Mouse (Mus musculus) leukemia stem cell, adult 10-12 weeks (primary cell): ENCODE results near the gene C3. TPM values are rescaled to one million over a fixed set of nuclear protein-coding genes. Genes with fewer than 3 reads are reported as not detected.

Source experiments
- polyA plus RNA-seq: library from polyadenylated mRNA; stranded (reverse); fragments of >175 nt; gene quantifications from 2 replicates; pipeline ENCODE4 v1.2.3, GENCODE M21; 2012; ENCODE audit warnings: low replicate concordance

The C3 gene
- polyA plus RNA-seq: 1.6 and 2.3 TPM in 2 replicates

DNA sequence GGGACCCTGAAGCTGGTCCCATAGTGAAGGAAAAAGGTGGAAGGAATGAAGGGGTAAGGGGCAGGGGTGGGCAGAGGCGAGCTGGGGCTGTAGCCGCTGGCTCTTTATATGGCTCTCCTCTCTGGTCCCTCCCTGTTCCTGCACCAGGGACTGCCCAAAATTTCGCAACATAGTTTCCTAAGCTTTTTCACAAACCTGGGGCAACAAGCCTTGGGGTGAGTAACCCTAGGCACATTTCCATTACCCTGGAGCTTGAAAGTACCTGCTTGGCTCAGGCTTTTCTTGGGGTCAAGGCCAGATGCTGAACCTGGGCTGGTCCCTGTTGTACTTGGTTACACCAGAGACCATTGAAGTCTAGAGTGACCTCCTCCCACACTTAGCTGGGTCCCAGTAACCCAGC, at the start of gene C3:
C3 (minus strand) TSS at position 123 of the 400 bp plus-strand sequence.

DNA sequence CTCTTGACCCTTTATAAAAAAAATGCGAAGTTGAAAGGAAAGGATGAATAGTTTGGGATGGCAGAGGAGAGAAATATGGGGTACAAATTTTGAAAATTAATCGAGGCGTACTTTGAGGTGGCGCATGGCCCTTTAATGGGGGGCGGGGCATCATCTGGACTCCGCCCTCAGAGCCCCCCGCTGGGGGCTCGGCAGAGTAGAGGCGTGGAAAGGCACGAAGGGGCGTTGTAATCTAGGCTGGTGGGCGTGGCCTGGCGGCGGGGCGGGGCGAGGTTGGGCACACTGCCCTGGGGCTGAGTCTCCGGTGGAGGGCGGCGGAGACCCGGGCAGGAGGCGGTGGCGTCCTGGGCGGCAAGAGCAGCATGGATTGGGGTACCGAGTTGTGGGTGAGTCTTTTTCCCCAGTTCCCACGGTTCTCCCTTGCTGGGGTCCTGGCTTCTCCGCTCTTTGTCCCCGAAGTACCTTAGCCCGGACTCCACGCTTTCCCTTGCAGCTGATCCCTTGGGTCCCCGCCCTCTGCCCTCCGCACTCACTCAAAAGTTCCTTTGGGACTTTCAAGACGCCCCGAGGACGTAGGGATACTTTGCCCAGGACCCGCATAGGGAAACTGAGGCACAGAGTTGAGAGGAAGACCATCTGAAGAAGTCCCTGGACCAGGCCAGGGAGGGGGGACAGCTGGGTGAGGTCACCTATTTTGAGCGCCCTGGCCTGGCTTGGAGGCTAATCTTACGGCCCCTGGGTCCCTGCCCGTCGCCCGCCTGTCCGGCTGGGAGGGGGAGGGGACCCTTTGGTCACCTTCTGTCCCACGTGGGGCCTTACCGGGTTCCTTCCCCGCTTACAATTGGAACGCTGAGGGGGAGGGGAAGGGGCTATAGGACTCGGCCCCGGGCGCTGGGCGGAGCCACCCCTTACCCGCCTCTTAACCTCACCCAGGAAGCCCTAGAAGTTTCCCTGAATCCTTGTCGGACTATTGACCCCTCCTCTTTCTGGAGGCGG, 21.5 kb upstream of the C3 start, which contains the start of gene Trip10:
Trip10 (plus strand) TSS at position 270 of the 996 bp plus-strand sequence.

DNA sequence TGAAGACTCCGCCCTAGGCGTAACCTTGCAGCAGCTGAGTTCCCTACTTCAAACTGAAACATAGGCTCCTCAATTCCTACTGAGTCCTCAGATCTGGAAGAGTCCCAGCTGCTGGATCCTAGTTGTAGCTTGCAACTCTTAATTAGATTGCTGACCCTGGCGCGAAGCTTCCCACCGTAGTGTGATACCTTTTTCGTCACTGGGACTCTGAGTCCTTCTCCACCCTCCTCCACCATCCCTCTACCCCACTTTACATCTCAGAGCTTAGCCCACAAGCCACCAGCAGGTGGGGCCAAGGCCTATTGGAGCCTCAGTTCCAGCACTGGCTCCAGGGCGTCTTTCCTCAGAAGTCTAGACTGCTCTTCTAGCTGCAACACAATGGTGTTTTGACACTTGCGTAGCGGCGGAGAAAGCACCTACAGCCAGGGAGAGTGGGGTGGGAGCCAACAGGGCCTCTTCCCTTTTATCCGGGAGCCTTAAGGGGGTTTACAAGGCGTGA, 20.3 kb upstream of the C3 start, which contains the start of gene Gpr108:
Gpr108 (minus strand) TSS at position 246 of the 499 bp plus-strand sequence.

DNA sequence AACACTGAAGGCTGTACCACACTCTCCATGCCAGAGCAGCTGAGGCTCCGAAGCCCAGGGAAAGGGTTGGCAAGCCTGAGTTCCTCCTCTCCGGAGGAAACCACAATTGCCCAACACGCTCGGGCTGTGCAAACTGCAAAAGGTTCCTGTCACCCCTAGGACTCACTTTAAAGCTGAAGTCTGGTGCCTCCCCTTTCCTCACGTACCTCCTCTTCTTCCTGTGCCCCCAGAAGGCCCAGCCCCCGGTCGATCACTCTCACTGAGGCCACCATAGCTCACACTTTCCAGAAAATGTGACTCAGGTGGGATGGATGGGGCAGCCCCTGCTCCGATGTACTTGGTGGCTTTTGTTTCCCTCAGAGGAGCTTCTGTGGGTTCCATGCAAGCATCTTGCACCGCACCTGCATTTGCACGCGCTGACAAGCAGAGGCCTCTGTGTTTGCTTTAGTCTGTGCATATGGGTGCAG, 33.9 kb downstream of the C3 start, which contains the start of gene Tnfsf14:
Tnfsf14 (minus strand) TSS at position 137 of the 467 bp plus-strand sequence.

Other genes with a start within 250 kb of the C3 start
- gene Acer1, start 246.0 kb downstream of the C3 start, polyA plus RNA-seq: not detected in 2 replicates
- 77.6 and 206 TPM in 2 replicates for gene Clpp, start 237.8 kb downstream of the C3 start, polyA plus RNA-seq
- gene Alkbh7, start 230.8 kb downstream of the C3 start, polyA plus RNA-seq: 20.6 and 31.9 TPM in 2 replicates
- 2.3 and 3.1 TPM in 2 replicates for gene Pspn, start 228.1 kb downstream of the C3 start, polyA plus RNA-seq
- gene Gtf2f1, start 216.8 kb downstream of the C3 start, polyA plus RNA-seq: 144 and 226 TPM in 2 replicates
- not detected in 2 replicates for gene Gm17949, start 216.7 kb downstream of the C3 start, polyA plus RNA-seq
- 758 and 1,065 TPM in 2 replicates for gene Khsrp, start 196.6 kb downstream of the C3 start, polyA plus RNA-seq
- gene Slc25a41, start 186.5 kb downstream of the C3 start, polyA plus RNA-seq: not detected in 2 replicates
- 5.3 and 6.2 TPM in 2 replicates for gene Crb3, start 169.0 kb downstream of the C3 start, polyA plus RNA-seq
- gene Slc25a23, start 168.3 kb downstream of the C3 start, polyA plus RNA-seq: 4.9 and 6.2 TPM in 2 replicates
- 25.4 and 34.0 TPM in 2 replicates for gene Dennd1c, start 149.6 kb downstream of the C3 start, polyA plus RNA-seq
- 0.23 and 0.25 TPM in 2 replicates for gene Tubb4a, start 140.4 kb downstream of the C3 start, polyA plus RNA-seq
- gene Tnfsf9, start 122.8 kb downstream of the C3 start, polyA plus RNA-seq: 0.18 and 0.27 TPM in 2 replicates
- gene Cd70, start 78.4 kb downstream of the C3 start, polyA plus RNA-seq: not detected in 2 replicates
- 0.85 and 0.98 TPM in 2 replicates for gene Tnfsf14, start 34.0 kb downstream of the C3 start, polyA plus RNA-seq
- 17.4 and 22.9 TPM in 2 replicates for gene Gpr108, start 20.3 kb upstream of the C3 start, polyA plus RNA-seq
- 3.1 and 4.2 TPM in 2 replicates for gene Trip10, start 21.3 kb upstream of the C3 start, polyA plus RNA-seq
- 10.7 and 13.5 TPM in 2 replicates for gene Vav1, start 51.0 kb upstream of the C3 start, polyA plus RNA-seq
- gene Adgre1, start 130.6 kb upstream of the C3 start, polyA plus RNA-seq: 0.81 and 3.8 TPM in 2 replicates